Mouse (Mus musculus): ENCODE data around the gene Tmem88. TPM values are rescaled to one million over a fixed set of nuclear protein-coding genes. Genes with fewer than 3 reads are reported as not detected.
A peak's percentile ranks its signal among the peaks of the same experiment; 100 is the strongest.
"Not testable (repeated sequence)": the region's sequence is repeated elsewhere in the genome, so short reads cannot be mapped to it uniquely, and the experiment has no call there.

The Tmem88 gene
- total RNA-seq, 2 experiments from 2014 or later: 0.18 TPM; not detected in 1

GRCm38 (mm10) chr11:69405397-69406200 is 7.6 kb upstream of the Tmem88 start:
- ATAC-seq (ENCODE audit: poor library complexity, severe bottlenecking): no peak

DNA sequence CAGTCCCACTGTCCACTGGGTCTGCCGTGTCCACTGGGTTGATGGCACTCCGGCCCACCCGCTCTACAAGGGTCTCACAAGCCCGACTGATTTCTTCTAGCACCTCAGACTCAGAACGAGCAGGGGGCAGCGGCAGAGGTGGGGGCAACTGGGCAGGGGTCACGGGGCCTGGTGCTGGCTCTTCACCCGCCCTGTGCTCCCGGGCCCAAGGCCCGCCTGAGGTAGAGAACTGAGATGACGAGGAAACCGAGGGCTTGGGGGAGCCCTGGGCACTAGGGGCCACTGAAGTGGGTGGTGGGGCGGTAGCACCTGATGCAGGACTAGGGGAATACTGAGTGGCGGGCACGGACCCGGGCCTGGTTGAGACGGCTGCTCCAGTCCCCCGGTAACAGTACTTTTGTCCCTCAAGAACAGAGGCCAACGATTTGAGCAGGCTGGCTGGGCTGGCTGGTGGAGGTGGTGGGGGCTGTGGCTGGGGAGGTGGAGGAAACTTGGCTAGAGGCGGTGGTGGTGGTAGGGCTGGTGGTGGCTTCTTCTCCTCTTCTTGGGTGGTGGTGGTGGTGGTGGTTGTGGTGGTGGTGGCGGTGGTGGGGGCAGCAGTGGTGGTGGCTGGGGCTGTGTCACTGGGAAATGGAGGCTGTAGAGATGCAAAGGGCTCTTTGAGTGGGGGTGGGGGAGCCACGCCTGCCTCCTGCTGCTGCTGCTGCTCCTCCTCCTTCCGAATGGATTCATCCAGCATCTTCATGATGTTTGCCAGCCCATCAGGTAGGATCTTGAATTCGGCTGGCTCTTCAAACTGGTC is 6.8 kb upstream of the Tmem88 start:
- no peak for ATAC-seq (ENCODE audit: poor library complexity, severe bottlenecking)

DNA sequence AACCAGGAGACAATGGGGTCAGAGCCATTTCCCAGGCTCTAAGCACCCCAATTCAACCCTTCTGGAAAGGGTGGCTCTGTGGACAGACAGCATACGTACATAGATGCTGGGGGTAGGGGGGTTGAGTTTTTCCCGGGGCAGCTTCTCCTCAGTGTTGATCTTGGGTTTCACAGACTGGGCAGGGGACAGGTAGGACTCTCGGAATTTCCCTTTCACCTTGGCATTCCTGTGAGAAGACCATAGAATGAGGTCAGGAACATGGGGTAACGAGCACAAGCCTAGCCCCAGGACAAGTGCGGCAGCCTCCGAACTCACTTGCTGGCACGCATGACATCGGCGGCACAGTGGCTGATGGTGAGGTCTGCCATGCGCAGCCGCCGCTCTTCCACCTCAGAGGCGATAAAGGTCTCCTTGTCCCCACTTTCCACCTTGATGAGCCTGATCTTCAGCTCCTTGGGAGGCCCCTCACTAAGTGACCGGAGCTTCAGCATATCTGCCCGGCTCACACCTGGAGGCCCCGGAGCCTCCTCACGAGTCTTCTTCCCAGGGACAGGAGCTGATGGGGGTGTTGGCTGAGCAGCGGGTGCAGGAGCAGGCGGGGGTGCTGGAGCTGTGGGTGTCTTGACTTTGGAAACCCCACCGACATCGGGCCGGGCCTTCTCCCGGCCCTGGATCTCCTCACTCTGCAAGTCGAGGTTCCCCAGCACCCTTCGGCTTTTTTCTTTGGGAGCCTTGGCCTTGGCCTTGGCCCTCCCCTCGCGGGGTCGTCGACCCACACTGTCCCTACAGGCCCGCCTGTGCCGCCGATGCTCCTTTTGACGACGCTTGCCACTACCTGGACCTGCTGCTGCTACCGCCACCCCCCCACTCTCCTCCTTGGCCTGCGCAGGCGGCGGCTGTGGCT is 5.9 kb upstream of the Tmem88 start:
- ATAC-seq (ENCODE audit: poor library complexity, severe bottlenecking): no peak

DNA sequence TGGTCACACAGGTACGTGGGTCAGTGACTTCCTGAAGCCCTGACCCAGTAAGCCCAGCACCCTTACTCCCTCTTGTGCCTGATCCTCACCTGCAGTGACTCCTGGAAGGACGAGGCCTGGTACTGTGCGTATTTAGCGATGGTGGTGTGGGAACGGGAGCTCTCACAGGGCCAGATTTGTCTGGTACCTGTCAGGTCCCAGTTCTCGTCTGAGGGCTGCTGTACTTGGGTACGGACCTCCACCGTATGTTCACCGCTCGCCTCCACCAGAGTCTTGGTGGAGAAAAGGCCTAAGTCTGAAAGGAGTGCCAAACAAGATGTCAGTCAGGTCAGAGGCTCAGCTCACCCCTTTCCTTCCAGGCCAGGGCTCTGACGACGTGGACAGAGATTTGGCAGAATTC is 4.0 kb upstream of the Tmem88 start:
- ATAC-seq (ENCODE audit: poor library complexity, severe bottlenecking): no peak

- peak; percentile 91 for ATAC-seq (ENCODE audit: poor library complexity, severe bottlenecking)
Observed at GRCm38 (mm10) chr11:69401210-69401637, 3.2 kb upstream of the Tmem88 start.

- ATAC-seq (ENCODE audit: poor library complexity, severe bottlenecking): no peak
Observed at GRCm38 (mm10) chr11:69400083-69400850, 2.2 kb upstream of the Tmem88 start.

GRCm38 (mm10) chr11:69399201-69400082 is 1.4 kb upstream of the Tmem88 start:
- ATAC-seq (ENCODE audit: poor library complexity, severe bottlenecking): no peak

DNA sequence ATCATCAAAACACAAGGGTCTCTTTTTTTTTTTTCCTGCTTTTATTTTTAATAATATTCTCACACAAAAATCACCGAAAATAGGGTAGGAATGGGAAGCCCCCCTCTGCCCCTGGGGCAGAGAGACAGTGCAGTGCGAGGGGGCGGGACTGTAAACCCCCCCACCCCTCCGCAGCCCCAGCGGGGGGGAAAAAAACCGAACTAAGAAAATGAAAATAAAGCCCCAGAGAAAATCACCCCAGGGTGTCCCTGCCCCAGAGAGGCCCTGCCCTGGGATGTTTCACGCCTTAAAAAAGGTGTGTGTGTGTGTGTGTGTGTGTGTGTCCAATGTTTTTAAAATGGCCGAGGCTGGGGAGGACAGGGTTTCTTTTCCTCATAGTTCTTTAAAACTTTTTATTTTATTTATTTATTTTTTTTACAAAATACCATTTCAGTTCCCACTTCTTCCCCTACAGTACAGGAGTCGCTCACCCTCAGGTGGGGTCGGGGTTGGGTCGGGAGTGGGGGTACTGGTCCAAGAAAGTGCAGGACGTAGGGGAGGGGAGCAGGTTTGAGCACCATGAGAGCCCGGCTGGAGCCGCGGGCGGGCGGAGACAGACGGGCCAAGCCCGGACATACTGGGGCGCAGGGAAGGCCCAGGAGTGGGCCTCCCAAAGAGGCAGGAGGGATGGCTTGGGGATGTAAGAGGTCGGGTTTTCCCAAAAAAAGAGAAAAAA is 609 bp upstream of the Tmem88 start:
- ATAC-seq (ENCODE audit: poor library complexity, severe bottlenecking): no peak

DNA sequence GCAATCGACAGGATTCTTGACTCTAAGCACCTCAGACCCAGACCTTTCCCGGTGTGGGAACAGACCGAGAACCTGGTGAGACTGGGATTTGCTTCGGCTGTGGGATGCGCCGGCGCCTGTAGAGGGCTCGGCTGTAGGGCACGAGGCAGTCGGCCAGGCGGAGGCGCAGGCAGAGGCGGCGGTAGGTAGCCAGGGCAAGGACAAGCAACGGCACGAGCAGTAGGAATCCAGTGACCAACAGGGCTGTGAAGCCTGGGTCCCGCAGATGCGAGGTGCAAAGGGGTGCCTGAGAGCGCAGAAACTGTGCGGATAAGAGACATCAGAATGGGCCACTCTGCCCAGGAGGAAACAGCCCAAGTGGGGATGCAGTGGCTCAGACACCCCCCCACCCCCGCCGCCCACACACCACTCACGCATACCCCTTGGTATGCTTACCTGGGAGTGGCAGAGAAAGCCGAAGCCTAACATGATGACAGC is 415 bp downstream of the Tmem88 start:
- no peak for ATAC-seq (ENCODE audit: poor library complexity, severe bottlenecking)

- ATAC-seq (ENCODE audit: poor library complexity, severe bottlenecking): no peak
Observed at GRCm38 (mm10) chr11:69396772-69397171, 1.3 kb downstream of the Tmem88 start.

DNA sequence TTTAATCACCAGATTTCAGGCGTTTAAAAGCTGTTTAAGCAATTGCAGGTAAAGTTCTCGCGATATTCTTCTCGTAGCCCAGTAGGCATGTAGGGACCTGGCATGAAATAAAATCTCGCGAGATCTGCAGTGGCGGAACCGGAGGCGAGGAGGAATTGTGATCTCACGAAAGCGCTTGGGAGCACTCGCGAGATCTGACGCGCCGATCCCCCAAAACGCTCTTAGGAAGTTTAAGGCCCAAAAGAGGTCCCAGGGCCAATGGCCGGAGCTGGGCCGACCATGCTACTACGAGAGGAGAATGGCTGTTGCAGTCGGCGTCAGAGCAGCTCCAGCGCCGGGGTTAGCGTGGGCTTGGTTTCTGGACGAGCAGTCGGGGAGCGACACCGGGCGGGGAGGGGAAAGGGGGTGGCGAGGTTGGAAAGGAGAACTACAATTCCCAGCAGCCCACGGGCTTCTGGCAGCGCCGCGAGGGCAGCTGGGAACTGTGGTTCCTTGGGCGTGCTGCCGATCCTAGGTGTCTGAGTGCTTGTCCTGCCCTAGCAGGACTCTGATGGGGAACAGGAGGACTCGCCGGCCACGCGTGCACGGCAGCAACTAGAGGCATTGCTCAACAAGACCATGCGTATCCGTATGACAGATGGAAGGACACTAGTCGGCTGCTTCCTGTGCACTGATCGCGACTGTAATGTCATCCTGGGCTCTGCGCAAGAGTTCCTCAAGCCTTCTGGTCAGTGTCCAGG is 2.2 kb downstream of the Tmem88 start:
- ATAC-seq (ENCODE audit: poor library complexity, severe bottlenecking): peak; percentile 82

DNA sequence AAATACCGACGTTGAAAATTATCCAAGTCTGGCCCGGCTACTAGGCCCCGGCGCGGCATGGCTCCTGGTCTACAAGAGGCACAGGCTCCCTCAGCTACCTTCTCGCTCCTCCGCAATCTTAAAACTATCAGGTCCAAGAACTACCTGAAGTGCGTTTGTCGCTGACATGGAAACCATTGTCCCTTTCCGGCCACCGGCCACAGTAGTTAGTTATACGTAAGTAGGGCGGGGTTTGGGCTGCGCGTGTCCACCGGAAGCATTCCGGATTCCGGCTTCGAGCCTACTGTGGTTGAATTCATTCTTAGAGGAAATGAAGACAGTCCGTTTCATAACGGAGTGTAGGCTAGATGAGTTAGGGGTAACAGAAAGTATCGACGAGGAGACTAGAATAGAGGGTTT is 2.8 kb downstream of the Tmem88 start, which contains the start of the genes Naa38 and Cyb5d1:
Gene Naa38, plus strand, starts transcription at position 253 of the 399 bp plus-strand sequence.
Gene Cyb5d1, minus strand, starts transcription at position 397 of the 399 bp plus-strand sequence.
- ATAC-seq (ENCODE audit: poor library complexity, severe bottlenecking): peak; percentile 75

- ATAC-seq (ENCODE audit: poor library complexity, severe bottlenecking): not testable (repeated sequence)
Observed at GRCm38 (mm10) chr11:69394591-69395167, 3.4 kb downstream of the Tmem88 start.

GRCm38 (mm10) chr11:69390400-69391034 is 7.5 kb downstream of the Tmem88 start:
- ATAC-seq (ENCODE audit: poor library complexity, severe bottlenecking): peak; percentile 51

GRCm38 (mm10) chr11:69389531-69390399 is 8.3 kb downstream of the Tmem88 start:
- ATAC-seq (ENCODE audit: poor library complexity, severe bottlenecking): no peak

DNA sequence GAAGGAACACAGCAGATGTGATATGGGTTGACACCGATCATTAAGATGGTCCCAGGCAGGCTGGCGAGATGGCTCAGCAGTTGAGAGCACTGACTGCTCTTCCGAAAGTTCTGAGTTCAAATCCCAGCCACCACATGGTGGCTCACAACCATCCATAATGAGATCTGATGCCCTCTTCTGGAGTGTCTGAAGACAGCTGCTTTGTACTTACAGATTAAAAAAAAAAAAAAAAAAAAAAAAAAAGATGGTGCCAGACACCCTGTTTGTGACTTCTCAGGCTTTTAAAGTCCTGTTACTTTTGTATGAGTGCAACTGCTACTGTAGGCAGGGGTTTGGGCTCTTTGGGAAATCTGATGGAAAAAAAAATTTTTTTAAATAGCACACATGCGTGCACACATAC is 9.4 kb downstream of the Tmem88 start:
- ATAC-seq (ENCODE audit: poor library complexity, severe bottlenecking): no peak

All from megakaryocyte, adult 5-6 weeks (primary cell).